Mouse (Mus musculus): ENCODE results near the gene Phf11b. TPM values are rescaled to one million over a fixed set of nuclear protein-coding genes. Genes with fewer than 3 reads are reported as not detected.
"Not testable (repeated sequence)": the region's sequence is repeated elsewhere in the genome, so short reads cannot be mapped to it uniquely, and the experiment has no call there.

Phf11b gene
- 1.2 and 1.4 TPM in 2 replicates for polyA plus RNA-seq (2014; fragmentation: Nextera tagmentation; extraction: Ambion mirVana)

- not testable (repeated sequence) for H3K27ac ChIP-seq (replicated peaks in 1 of 2; ENCODE audit: control insufficient read depth in 1 of 2, insufficient read depth in 1 of 2, low read depth in 2 of 2, low read length in 2 of 2); H3K4me1 ChIP-seq (ENCODE audit: control insufficient read depth in 2 of 2, insufficient read depth in 2 of 2, low read length in 2 of 2); H3K9me3 ChIP-seq (ENCODE audit: control insufficient read depth, low read length); H3K4me3 ChIP-seq (ENCODE audit: control insufficient read depth in 1 of 2, insufficient read depth in 1 of 2, low read depth in 1 of 2, low read length in 2 of 2); H3K9ac ChIP-seq (ENCODE audit: low read length); H3K36me3 ChIP-seq (ENCODE audit: control insufficient read depth, insufficient read depth, low read length); ATAC-seq (ENCODE audit: insufficient number of reproducible peaks, insufficient read depth, low FRiP score, low read depth); H3K4me2 ChIP-seq (ENCODE audit: low read length); H3K27me3 ChIP-seq (ENCODE audit: control insufficient read depth, insufficient read depth, low read length)
- 64% methylated on average over 1 of the region's 1 CpGs for WGBS
Observed at GRCm38 (mm10) chr14:59341189-59341588, at the start of gene Phf11b. Phf11b (minus strand) TSS chr14:59341351.

GRCm38 (mm10) chr14:59390181-59390580, 49.0 kb upstream of the Phf11b start:
- not testable (repeated sequence) for H3K4me1 ChIP-seq (ENCODE audit: control insufficient read depth in 2 of 2, insufficient read depth in 2 of 2, low read length in 2 of 2); ATAC-seq (ENCODE audit: insufficient number of reproducible peaks, insufficient read depth, low FRiP score, low read depth); H3K36me3 ChIP-seq (ENCODE audit: control insufficient read depth, insufficient read depth, low read length); H3K9ac ChIP-seq (ENCODE audit: low read length); H3K27ac ChIP-seq (replicated peaks in 1 of 2; ENCODE audit: control insufficient read depth in 1 of 2, insufficient read depth in 1 of 2, low read depth in 2 of 2, low read length in 2 of 2); H3K4me2 ChIP-seq (ENCODE audit: low read length); H3K9me3 ChIP-seq (ENCODE audit: control insufficient read depth, low read length); H3K27me3 ChIP-seq (ENCODE audit: control insufficient read depth, insufficient read depth, low read length); H3K4me3 ChIP-seq (ENCODE audit: control insufficient read depth in 1 of 2, insufficient read depth in 1 of 2, low read depth in 1 of 2, low read length in 2 of 2)
- 46% methylated on average over 4 of the region's 4 CpGs for WGBS

- Histone ChIP-seq H3K9ac (ENCODE audit: low read length) (no peak overlapping the region), H3K4me3 (ENCODE audit: control insufficient read depth in 1 of 2, insufficient read depth in 1 of 2, low read depth in 1 of 2, low read length in 2 of 2) (no peak overlapping the region), H3K36me3 (ENCODE audit: control insufficient read depth, insufficient read depth, low read length) (no peaks in the 10 kb centered on the region), H3K4me2 (ENCODE audit: low read length) (no peak overlapping the region), H3K27me3 (ENCODE audit: control insufficient read depth, insufficient read depth, low read length) (no peaks in the 10 kb centered on the region), H3K9me3 (ENCODE audit: control insufficient read depth, low read length) (no peaks in the 10 kb centered on the region), H3K27ac (replicated peaks in 1 of 2; ENCODE audit: control insufficient read depth in 1 of 2, insufficient read depth in 1 of 2, low read depth in 2 of 2, low read length in 2 of 2) (no peak overlapping the region), H3K4me1 (ENCODE audit: control insufficient read depth in 2 of 2, insufficient read depth in 2 of 2, low read length in 2 of 2) (no peaks in the 10 kb centered on the region)
- 49% methylated on average over 1 of the region's 1 CpGs for WGBS
- ATAC-seq (ENCODE audit: insufficient number of reproducible peaks, insufficient read depth, low FRiP score, low read depth) = no peak
Observed at GRCm38 (mm10) chr14:59389532-59389931, 48.4 kb upstream of the Phf11b start.

- WGBS = 86% methylated on average over 25 of the region's 25 CpGs
Observed at GRCm38 (mm10) chr14:59370348-59371068, 29.4 kb upstream of the Phf11b start.

GRCm38 (mm10) chr14:59366386-59367105, 25.4 kb upstream of the Phf11b start:
- WGBS = 43% methylated on average over 8 of the region's 8 CpGs
- Histone ChIP-seq H3K27ac (replicated peaks in 1 of 2; ENCODE audit: control insufficient read depth in 1 of 2, insufficient read depth in 1 of 2, low read depth in 2 of 2, low read length in 2 of 2) (no peak overlapping the region), H3K9me3 (ENCODE audit: control insufficient read depth, low read length) (0 out of 2 replicates have a peak, but pooled peaks cover 8% of the 10 kb centered on the region), H3K4me2 (ENCODE audit: low read length) (no peak overlapping the region), H3K9ac (ENCODE audit: low read length) (no peak overlapping the region), H3K27me3 (ENCODE audit: control insufficient read depth, insufficient read depth, low read length) (no peaks in the 10 kb centered on the region), H3K36me3 (ENCODE audit: control insufficient read depth, insufficient read depth, low read length) (no peaks in the 10 kb centered on the region), H3K4me3 (ENCODE audit: control insufficient read depth in 1 of 2, insufficient read depth in 1 of 2, low read depth in 1 of 2, low read length in 2 of 2) (no peak overlapping the region), H3K4me1 (ENCODE audit: control insufficient read depth in 2 of 2, insufficient read depth in 2 of 2, low read length in 2 of 2) (peaks cover 6 to 14% of the 10 kb centered on the region in 2 experiments)
- ATAC-seq (ENCODE audit: insufficient number of reproducible peaks, insufficient read depth, low FRiP score, low read depth) = no peak

More at GRCm38 (mm10) chr14:59370348-59371068, 29.4 kb upstream of the Phf11b start:
- H3K9ac ChIP-seq (ENCODE audit: low read length) = no peak overlapping the region
- no peak overlapping the region for H3K4me2 ChIP-seq (ENCODE audit: low read length)
- no peaks in the 10 kb centered on the region for H3K36me3 ChIP-seq (ENCODE audit: control insufficient read depth, insufficient read depth, low read length)
- H3K27ac ChIP-seq (replicated peaks in 1 of 2; ENCODE audit: control insufficient read depth in 1 of 2, insufficient read depth in 1 of 2, low read depth in 2 of 2, low read length in 2 of 2) = no peak overlapping the region
- no peak overlapping the region for H3K4me3 ChIP-seq (ENCODE audit: control insufficient read depth in 1 of 2, insufficient read depth in 1 of 2, low read depth in 1 of 2, low read length in 2 of 2)
- ATAC-seq (ENCODE audit: insufficient number of reproducible peaks, insufficient read depth, low FRiP score, low read depth) = no peak
- H3K27me3 ChIP-seq (ENCODE audit: control insufficient read depth, insufficient read depth, low read length) = no peaks in the 10 kb centered on the region
- 0 out of 2 replicates have a peak, but pooled peaks cover 8% of the 10 kb centered on the region for H3K9me3 ChIP-seq (ENCODE audit: control insufficient read depth, low read length)
- H3K4me1 ChIP-seq (ENCODE audit: control insufficient read depth in 2 of 2, insufficient read depth in 2 of 2, low read length in 2 of 2) = peaks cover 3 to 8% of the 10 kb centered on the region in 2 experiments

- H3K9me3 ChIP-seq (ENCODE audit: control insufficient read depth, low read length) = no peaks in the 10 kb centered on the region
- no peaks in the 10 kb centered on the region for H3K27me3 ChIP-seq (ENCODE audit: control insufficient read depth, insufficient read depth, low read length)
- H3K4me2 ChIP-seq (ENCODE audit: low read length) = peak within 1 kb of the TSS; percentile 36
- H3K4me3 ChIP-seq (ENCODE audit: control insufficient read depth in 1 of 2, insufficient read depth in 1 of 2, low read depth in 1 of 2, low read length in 2 of 2) = 0 out of 4 replicates have a peak within 1 kb of the TSS, but pooled peaks of 1 of the 2 experiments have one; percentile 19
- WGBS = 55% methylated on average over 6 of the region's 6 CpGs
- peaks cover 6 to 14% of the 10 kb centered on the region in 2 experiments for H3K4me1 ChIP-seq (ENCODE audit: control insufficient read depth in 2 of 2, insufficient read depth in 2 of 2, low read length in 2 of 2)
- no peak for ATAC-seq (ENCODE audit: insufficient number of reproducible peaks, insufficient read depth, low FRiP score, low read depth)
- H3K36me3 ChIP-seq (ENCODE audit: control insufficient read depth, insufficient read depth, low read length) = no peaks in the 10 kb centered on the region
- no peak within 1 kb of the TSS for H3K9ac ChIP-seq (ENCODE audit: low read length)
- H3K27ac ChIP-seq (replicated peaks in 1 of 2; ENCODE audit: control insufficient read depth in 1 of 2, insufficient read depth in 1 of 2, low read depth in 2 of 2, low read length in 2 of 2) = peak within 1 kb of the TSS in 1 of 2 experiments; percentile 36; a peak in 2 of 4 replicates
Observed at GRCm38 (mm10) chr14:59365244-59365644, 24.1 kb upstream of the Phf11b start, which contains the start of gene Phf11d. Phf11d (minus strand) TSS chr14:59365470.

GRCm38 (mm10) chr14:59339541-59339940, 1.6 kb downstream of the Phf11b start:
- Histone ChIP-seq H3K9ac (ENCODE audit: low read length) (no peak overlapping the region), H3K4me2 (ENCODE audit: low read length) (no peak overlapping the region), H3K27me3 (ENCODE audit: control insufficient read depth, insufficient read depth, low read length) (no peaks in the 10 kb centered on the region), H3K36me3 (ENCODE audit: control insufficient read depth, insufficient read depth, low read length) (no peaks in the 10 kb centered on the region), H3K4me1 (ENCODE audit: control insufficient read depth in 2 of 2, insufficient read depth in 2 of 2, low read length in 2 of 2) (no peaks in the 10 kb centered on the region), H3K9me3 (ENCODE audit: control insufficient read depth, low read length) (no peaks in the 10 kb centered on the region), H3K4me3 (ENCODE audit: control insufficient read depth in 1 of 2, insufficient read depth in 1 of 2, low read depth in 1 of 2, low read length in 2 of 2) (no peak overlapping the region), H3K27ac (replicated peaks in 1 of 2; ENCODE audit: control insufficient read depth in 1 of 2, insufficient read depth in 1 of 2, low read depth in 2 of 2, low read length in 2 of 2) (no peak overlapping the region)
- no peak for ATAC-seq (ENCODE audit: insufficient number of reproducible peaks, insufficient read depth, low FRiP score, low read depth)
- WGBS = 67% methylated on average over 1 of the region's 1 CpGs

Data from heart, embryonic 14.5 days (tissue).